Mouse (Mus musculus): Measurements from ENCODE around the gene Adamts7.

The Adamts7 gene

GRCm38 (mm10) chr9:90145788-90146187 is 17.1 kb upstream of the Adamts7 start:
- peak; percentile 91 to 95 for DNase-seq (ENCODE audit: inconsistent age in 2 of 2, low spot score in 1 of 2)

GRCm38 (mm10) chr9:90146869-90147268 is 16.0 kb upstream of the Adamts7 start:
- DNase-seq (ENCODE audit: inconsistent age in 2 of 2, low spot score in 1 of 2) = peak; percentile 68 to 75

DNA sequence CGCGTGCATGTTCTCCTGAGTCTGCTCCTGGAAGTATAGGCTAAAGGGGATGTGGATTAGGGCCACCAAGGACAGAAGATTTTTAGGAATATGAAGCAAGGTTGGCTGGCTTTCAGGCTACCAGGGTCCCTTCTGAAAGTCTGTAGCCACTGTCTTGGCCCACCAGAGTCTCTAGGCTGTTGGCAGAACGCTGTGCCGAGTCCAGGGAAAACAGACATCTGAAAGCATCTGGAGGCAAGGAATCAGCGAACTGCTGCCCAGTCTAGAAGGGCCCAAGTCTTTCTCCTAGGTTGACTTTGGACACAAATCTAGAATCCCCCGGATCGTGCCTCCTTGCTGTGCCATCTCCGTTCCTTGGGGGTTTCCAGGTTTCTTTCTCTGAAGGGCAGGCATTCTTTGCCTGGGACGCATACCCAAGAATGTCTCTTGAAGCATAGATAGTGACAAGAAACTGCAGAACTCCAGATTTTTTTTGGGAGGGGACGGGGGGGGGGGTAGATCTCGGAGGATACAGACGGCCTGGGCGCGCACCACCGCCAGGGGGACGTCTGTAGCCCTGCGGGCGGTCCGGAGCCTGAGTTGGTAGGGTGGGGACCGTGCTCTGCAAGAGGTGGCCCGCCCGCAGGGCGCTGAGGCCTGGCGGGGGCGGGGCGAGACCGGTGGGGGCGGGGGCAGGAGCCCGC is 485 bp upstream of the Adamts7 start:
- peak; percentile 76 to 82 for DNase-seq (ENCODE audit: inconsistent age in 2 of 2, low spot score in 1 of 2)

DNA sequence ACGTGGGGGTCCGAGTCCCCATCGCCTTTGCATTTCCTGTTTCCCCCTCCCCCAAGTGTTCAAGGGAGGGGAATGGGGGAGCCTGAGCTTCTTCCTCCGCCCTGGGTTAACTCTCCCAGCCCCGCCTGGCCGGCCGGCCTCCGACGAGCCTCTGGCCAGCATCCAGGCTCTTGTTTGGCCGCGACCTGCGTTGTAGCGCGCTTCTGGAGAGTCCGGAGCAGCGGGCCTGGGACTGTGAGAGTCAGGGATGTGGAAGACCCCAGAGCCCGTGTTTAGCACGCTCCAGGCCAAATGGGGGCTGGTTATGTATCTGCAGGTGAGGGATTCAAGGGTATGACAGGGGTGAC is 853 bp downstream of the Adamts7 start:
- DNase-seq (ENCODE audit: inconsistent age in 2 of 2, low spot score in 1 of 2) = peak; percentile 64 to 85

DNA sequence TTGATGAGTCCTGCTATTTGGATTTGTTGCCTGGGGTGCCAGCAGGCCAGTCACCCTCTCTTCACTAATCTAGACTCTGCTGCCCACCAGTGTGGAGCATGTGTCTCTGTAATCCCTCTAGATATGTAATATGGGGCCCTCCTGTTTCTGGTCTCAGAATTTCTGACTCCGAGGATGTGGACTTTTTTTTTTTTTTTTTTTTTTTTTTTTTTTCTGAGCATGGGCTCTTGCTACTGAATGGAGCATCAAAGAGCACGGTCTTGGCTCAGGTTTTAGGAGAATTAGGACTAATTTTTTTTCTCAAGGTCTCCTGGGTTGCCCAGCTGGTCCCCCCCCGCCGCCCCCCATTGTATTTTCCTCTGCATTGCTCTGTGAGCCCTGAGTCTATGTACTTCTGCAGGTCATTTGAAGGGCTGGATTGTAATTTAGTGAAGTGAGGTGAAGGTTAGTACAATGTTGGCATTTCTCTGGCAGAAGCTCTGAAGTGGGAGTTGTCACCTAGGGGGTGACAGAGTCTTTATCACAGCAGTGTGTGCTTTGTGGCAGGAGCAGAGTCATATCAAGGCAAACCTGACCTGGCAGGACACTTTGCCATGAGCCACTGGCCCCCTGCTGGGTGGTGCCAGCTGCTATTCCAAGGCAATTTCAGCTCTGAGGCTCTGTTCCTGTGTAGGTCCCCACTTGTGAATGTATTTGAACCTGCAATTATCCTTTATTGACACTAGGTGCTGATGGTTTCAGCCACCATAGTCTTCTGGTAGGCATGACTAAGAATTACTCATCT is 2.0 kb downstream of the Adamts7 start:
- DNase-seq (ENCODE audit: inconsistent age in 2 of 2, low spot score in 1 of 2) = no peak

DNA sequence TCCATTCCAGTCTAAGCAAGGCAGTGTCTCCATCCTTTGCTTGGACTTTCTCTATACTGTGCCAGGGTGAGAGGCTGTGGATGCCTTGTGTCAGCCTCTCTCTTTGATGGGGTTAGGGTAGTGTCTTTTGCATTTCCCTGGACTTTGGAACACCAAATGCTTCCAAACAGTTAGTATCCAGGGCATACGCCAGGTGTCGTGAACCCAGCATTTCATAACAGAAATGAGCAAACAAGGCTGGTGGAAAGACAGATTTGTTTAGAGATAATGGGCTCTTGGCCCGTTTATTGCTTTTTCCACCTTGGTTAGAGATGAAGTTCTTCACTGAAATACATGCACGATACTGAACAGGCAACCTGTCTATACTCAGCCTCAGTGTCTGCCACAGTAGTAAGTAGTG is 2.7 kb downstream of the Adamts7 start:
- DNase-seq (ENCODE audit: inconsistent age in 2 of 2, low spot score in 1 of 2) = no peak

- peak; percentile 27 to 55 for DNase-seq (ENCODE audit: inconsistent age in 2 of 2, low spot score in 1 of 2)
These were observed 3.7 kb downstream of the Adamts7 start for GRCm38 (mm10) chr9:90166615-90167014.

DNA sequence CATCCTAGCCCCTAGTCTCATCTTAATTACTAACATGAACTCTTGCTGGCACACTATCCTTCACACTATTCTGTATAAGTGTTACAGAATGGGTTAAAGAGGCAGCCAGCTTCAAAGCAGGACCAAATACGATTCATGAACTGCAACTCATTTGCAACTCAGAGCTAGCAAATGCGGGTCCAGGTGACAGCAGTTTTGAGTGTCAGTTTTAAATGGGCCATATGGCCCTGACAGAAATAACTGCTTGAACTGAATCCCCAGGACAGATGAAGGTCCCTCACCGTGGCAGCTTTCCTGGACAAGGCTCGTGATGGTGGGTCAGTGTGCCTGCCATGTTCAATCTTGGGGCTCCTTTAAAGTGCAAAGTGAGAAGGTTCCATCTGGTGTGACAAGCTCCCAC is 7.1 kb downstream of the Adamts7 start:
- DNase-seq (ENCODE audit: inconsistent age in 2 of 2, low spot score in 1 of 2) = no peak

DNA sequence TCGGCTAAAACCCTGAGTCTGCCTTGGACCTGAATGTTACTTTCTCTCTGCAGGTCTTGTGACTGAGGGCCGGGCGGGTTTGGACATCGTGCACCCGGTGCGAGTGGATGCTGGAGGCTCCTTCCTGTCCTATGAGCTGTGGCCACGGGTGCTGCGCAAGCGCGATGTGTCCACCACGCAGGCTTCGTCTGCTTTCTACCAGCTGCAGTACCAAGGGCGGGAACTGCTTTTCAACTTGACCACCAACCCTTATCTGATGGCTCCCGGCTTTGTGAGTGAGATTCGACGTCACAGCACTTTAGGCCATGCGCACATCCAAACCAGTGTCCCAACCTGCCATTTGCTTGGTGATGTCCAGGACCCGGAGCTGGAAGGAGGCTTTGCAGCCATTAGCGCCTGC is 8.6 kb downstream of the Adamts7 start:
- DNase-seq (ENCODE audit: inconsistent age in 2 of 2, low spot score in 1 of 2) = no peak

GRCm38 (mm10) chr9:90172528-90173321 is 9.9 kb downstream of the Adamts7 start:
- no peak for DNase-seq (ENCODE audit: inconsistent age in 2 of 2, low spot score in 1 of 2)

- DNase-seq (ENCODE audit: inconsistent age in 2 of 2, low spot score in 1 of 2) = no peak
These were observed 10.5 kb downstream of the Adamts7 start for GRCm38 (mm10) chr9:90173330-90173729.

- DNase-seq (ENCODE audit: inconsistent age in 2 of 2, low spot score in 1 of 2) = no peak
These were observed 16.5 kb downstream of the Adamts7 start for GRCm38 (mm10) chr9:90179409-90179808.

- no peak for DNase-seq (ENCODE audit: inconsistent age in 2 of 2, low spot score in 1 of 2)
These were observed 19.0 kb downstream of the Adamts7 start for GRCm38 (mm10) chr9:90181656-90182388.

- peak in 1 of 2 experiments; percentile 24 for DNase-seq (ENCODE audit: inconsistent age in 2 of 2, low spot score in 1 of 2)
These were observed 20.0 kb downstream of the Adamts7 start for GRCm38 (mm10) chr9:90182636-90183421.

DNA sequence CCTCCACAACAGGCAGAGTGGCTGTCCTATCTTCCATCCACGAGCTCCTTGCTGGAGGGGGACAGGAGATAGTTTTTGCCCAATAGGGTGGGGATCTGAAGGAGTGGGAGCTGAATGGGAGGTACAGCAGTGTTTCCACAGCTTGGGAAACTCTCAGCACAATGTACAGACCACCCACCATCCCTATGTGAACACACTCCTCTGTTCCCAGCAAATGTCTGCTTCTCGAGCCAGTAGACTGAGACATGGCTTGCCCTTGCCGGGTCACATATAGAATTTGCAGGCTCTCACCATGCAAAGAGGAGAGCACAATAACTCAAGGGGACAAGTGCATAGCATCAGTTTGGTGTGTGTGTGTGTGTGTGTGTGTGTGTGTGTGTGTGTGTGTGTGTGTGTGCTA is 20.7 kb downstream of the Adamts7 start:
- no peak for DNase-seq (ENCODE audit: inconsistent age in 2 of 2, low spot score in 1 of 2)

- peak; percentile 82 to 90 for DNase-seq (ENCODE audit: inconsistent age in 2 of 2, low spot score in 1 of 2)
These were observed 21.2 kb downstream of the Adamts7 start for GRCm38 (mm10) chr9:90184116-90184515.

DNA sequence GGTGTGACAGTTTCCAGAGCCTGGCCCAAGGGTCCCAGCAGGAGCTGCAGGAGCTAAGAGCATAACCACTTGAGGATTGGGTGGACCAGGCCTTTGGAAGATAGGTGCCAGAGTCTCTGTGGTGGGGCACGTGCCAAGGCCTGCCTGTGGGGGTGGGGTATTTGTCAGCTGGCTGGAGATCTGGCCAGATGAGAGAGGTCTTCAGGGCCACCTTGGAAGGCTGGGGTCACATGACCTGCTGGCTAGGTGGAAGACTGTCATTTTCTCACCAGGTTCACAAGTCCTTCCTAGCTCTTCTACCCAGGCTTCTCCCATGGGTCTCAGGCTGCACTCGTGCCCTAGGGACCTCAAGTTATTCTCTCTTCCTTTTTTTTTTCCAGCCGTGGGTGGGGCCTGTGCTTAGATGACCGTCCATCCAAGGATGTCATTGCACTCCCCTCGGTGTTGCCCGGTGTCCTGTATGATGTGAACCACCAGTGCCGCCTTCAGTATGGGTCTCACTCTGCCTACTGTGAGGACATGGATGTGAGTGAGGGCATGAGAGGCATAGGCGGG is 22.6 kb downstream of the Adamts7 start:
- peak in 1 of 2 experiments; percentile 33 for DNase-seq (ENCODE audit: inconsistent age in 2 of 2, low spot score in 1 of 2)

DNA sequence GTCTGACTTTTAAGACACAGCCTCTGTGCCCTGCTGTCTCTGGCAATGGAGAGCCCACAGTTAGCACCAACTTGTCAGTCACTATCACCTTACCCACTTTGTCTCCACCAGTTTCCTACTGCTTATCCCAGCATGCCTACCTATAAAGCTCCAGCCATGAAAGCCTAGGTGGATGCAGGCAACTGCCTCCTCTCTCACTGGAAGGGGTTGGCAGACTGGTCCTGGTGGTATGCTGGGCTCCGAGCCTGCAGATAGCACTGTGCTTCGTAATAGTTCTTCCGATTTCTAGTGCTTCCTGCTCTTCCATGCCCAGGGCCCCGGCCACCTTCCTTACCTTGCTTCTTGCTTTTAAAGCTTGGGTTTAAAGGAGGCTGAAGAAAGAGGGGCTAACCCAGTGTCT is 26.0 kb downstream of the Adamts7 start:
- no peak for DNase-seq (ENCODE audit: inconsistent age in 2 of 2, low spot score in 1 of 2)

DNA sequence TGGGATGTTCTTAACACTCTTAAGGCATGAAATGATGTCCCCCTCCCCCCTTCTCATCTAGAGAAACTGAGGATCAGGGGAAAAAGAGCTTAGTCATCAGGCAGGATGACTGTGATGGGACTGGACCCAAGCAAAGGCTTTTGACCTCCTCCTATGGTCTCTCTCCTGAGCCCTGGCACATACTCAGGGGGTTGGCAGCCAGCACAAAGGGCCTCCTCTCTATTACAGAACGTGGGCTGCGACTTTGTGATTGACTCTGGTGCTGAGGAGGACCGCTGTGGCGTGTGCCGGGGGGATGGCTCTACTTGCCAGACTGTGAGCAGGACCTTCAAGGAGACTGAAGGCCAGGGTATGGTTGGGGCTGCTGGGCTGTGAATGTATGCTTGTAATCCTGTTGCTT is 26.5 kb downstream of the Adamts7 start:
- DNase-seq (ENCODE audit: inconsistent age in 2 of 2, low spot score in 1 of 2) = no peak

GRCm38 (mm10) chr9:90195000-90195399 is 32.1 kb downstream of the Adamts7 start:
- DNase-seq (ENCODE audit: inconsistent age in 2 of 2, low spot score in 1 of 2) = no peak
